Mouse (Mus musculus): ENCODE data around the gene Pde9a. TPM values are rescaled to one million over a fixed set of nuclear protein-coding genes. Genes with fewer than 3 reads are reported as not detected.

Gene Pde9a
- polyA plus RNA-seq, 1 experiment, result 0.15 TPM

GRCm38 (mm10) chr17:31505013-31505412 lies 119.0 kb downstream of the Pde9a start:
- H3K36me3 ChIP-seq (ENCODE audit: control insufficient read depth, insufficient read depth), result peaks cover 81% of the 10 kb centered on the region
- no peaks in the 10 kb centered on the region for H3K27me3 ChIP-seq (ENCODE audit: control insufficient read depth, insufficient read depth, insufficient read length)
- no peak overlapping the region for H3K4me3 ChIP-seq (ENCODE audit: insufficient read depth, poor library complexity, severe bottlenecking)
- H3K79me2 ChIP-seq (ENCODE audit: control insufficient read depth, insufficient read depth), result peaks cover 50% of the 10 kb centered on the region
- H3K79me3 ChIP-seq (ENCODE audit: low read depth), result peaks cover 26% of the 10 kb centered on the region
- TF ChIP-seq USF1 (IDR thresholded peaks at IDR 0.05; ENCODE audit: low read depth) (no peak), MYOD1 (IDR thresholded peaks at IDR 0.05; ENCODE audit: control insufficient read depth, insufficient read length, low read depth) (no peak), MAX (IDR thresholded peaks at IDR 0.05) (no peak), FOSL1 (IDR thresholded peaks at IDR 0.05; ENCODE audit: insufficient read depth, low read length, poor library complexity, severe bottlenecking) (no peak), CTCF (IDR thresholded peaks at IDR 0.05; ENCODE audit: control insufficient read depth, insufficient read depth, insufficient read length) (no peak), MYOG (IDR thresholded peaks at IDR 0.05; ENCODE audit: control insufficient read depth, extremely low read depth, insufficient read length) (no peak), CEBPB (IDR thresholded peaks at IDR 0.05; ENCODE audit: low read depth) (no peak)
- no peak overlapping the region for H3ac ChIP-seq (ENCODE audit: control insufficient read depth, insufficient read length, low read depth)

GRCm38 (mm10) chr17:31506282-31506681 lies 120.3 kb downstream of the Pde9a start:
- H3K27me3 ChIP-seq (ENCODE audit: control insufficient read depth, insufficient read depth, insufficient read length), result no peaks in the 10 kb centered on the region
- no peak overlapping the region for H3ac ChIP-seq (ENCODE audit: control insufficient read depth, insufficient read length, low read depth)
- peaks cover 38% of the 10 kb centered on the region for H3K79me3 ChIP-seq (ENCODE audit: low read depth)
- H3K79me2 ChIP-seq (ENCODE audit: control insufficient read depth, insufficient read depth), result peaks cover 63% of the 10 kb centered on the region
- no peak overlapping the region for H3K4me3 ChIP-seq (ENCODE audit: insufficient read depth, poor library complexity, severe bottlenecking)
- H3K36me3 ChIP-seq (ENCODE audit: control insufficient read depth, insufficient read depth), result peaks cover 77% of the 10 kb centered on the region
- TF ChIP-seq CTCF (IDR thresholded peaks at IDR 0.05; ENCODE audit: control insufficient read depth, insufficient read depth, insufficient read length) (no peak), MAX (IDR thresholded peaks at IDR 0.05) (no peak), MYOG (IDR thresholded peaks at IDR 0.05; ENCODE audit: control insufficient read depth, extremely low read depth, insufficient read length) (no peak), CEBPB (IDR thresholded peaks at IDR 0.05; ENCODE audit: low read depth) (no peak), FOSL1 (IDR thresholded peaks at IDR 0.05; ENCODE audit: insufficient read depth, low read length, poor library complexity, severe bottlenecking) (no peak)

GRCm38 (mm10) chr17:31510944-31511343 lies 124.9 kb downstream of the Pde9a start:
- H3K27me3 ChIP-seq (ENCODE audit: control insufficient read depth, insufficient read depth, insufficient read length), result no peaks in the 10 kb centered on the region
- H3K4me3 ChIP-seq (ENCODE audit: insufficient read depth, poor library complexity, severe bottlenecking), result peak overlapping the region; percentile 84
- peaks cover 41% of the 10 kb centered on the region for H3K36me3 ChIP-seq (ENCODE audit: control insufficient read depth, insufficient read depth)
- peaks cover 54% of the 10 kb centered on the region for H3K79me2 ChIP-seq (ENCODE audit: control insufficient read depth, insufficient read depth)
- no peak overlapping the region for H3ac ChIP-seq (ENCODE audit: control insufficient read depth, insufficient read length, low read depth)
- no peak for TF ChIP-seq MYOD1 (IDR thresholded peaks at IDR 0.05; ENCODE audit: control insufficient read depth, insufficient read length, low read depth)
- TF ChIP-seq MAX (IDR thresholded peaks at IDR 0.05), result no peak
- TF ChIP-seq MYOG (IDR thresholded peaks at IDR 0.05; ENCODE audit: control insufficient read depth, extremely low read depth, insufficient read length), result no peak
- no peak for TF ChIP-seq CEBPB (IDR thresholded peaks at IDR 0.05; ENCODE audit: low read depth)
- TF ChIP-seq USF1 (IDR thresholded peaks at IDR 0.05; ENCODE audit: low read depth), result no peak
- TF ChIP-seq FOSL1 (IDR thresholded peaks at IDR 0.05; ENCODE audit: insufficient read depth, low read length, poor library complexity, severe bottlenecking), result no peak
- TF ChIP-seq CTCF (IDR thresholded peaks at IDR 0.05; ENCODE audit: control insufficient read depth, insufficient read depth, insufficient read length), result no peak
- H3K79me3 ChIP-seq (ENCODE audit: low read depth), result peaks cover 39% of the 10 kb centered on the region

DNA sequence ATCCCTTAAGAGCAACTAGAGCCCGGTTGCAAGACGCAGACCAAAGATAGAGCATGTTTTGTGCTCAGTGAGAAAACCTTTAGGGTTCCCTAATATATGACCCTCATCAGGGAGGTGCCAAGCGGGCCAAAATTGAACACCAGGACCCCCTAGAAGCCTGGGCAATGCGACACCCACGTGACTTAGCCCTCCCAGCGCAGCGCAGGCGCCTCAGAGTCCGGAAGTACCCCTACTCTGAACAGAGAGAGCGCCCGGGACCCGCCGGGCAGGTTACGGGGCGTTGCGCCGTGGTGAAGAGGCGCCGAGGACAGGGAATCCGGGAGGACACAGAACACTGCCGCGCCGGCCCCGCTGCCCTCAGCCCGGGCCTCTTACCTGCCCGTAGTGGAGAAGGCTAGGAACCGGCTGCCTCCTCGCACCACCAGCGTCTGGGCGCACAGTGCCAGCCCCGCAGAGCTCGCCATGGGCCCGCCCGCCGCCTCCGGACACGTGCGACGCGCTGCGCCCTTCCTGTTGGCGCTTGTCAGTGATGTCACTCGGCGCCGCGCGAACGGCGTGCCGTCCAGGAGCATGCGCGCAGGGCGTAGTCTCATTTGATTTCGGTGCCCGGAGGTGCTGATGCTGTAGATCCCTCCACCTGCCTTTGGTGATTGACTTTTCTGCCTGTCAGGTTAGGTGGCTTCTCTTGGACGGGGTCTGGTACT lies 125.9 kb downstream of the Pde9a start:
- peak; percentile 83 for TF ChIP-seq USF1 (IDR thresholded peaks at IDR 0.05; ENCODE audit: low read depth)
- no peak for TF ChIP-seq CEBPB (IDR thresholded peaks at IDR 0.05; ENCODE audit: low read depth)
- TF ChIP-seq MAX (IDR thresholded peaks at IDR 0.05), result peak; percentile 97
- peaks cover 32% of the 10 kb centered on the region for H3K36me3 ChIP-seq (ENCODE audit: control insufficient read depth, insufficient read depth)
- peak overlapping the region; percentile 84 for H3K4me3 ChIP-seq (ENCODE audit: insufficient read depth, poor library complexity, severe bottlenecking)
- peaks cover 35% of the 10 kb centered on the region for H3K79me3 ChIP-seq (ENCODE audit: low read depth)
- peaks cover 49% of the 10 kb centered on the region for H3K79me2 ChIP-seq (ENCODE audit: control insufficient read depth, insufficient read depth)
- no peaks in the 10 kb centered on the region for H3K27me3 ChIP-seq (ENCODE audit: control insufficient read depth, insufficient read depth, insufficient read length)
- peak overlapping the region; percentile 91 for H3ac ChIP-seq (ENCODE audit: control insufficient read depth, insufficient read length, low read depth)

DNA sequence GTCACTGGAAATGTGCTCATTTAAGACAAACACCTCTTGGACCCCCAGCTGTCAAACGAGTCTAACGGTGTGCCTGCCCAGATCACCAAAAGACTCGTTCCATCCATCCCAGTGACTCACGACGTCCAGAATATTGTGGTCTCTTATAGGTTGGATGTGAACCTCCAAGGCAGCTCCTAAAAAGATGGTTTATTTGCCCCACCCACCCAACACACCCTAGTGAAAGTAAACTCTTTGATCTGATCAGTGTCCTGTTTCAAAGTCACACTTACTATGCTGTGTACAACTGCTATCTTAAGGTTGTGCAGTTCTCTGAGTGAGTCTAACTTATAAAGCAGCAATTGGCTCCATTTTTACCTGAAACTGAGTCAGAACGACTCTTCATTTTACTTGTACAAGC lies 126.6 kb downstream of the Pde9a start:
- Histone ChIP-seq H3K79me3 (ENCODE audit: low read depth) (peaks cover 28% of the 10 kb centered on the region), H3K36me3 (ENCODE audit: control insufficient read depth, insufficient read depth) (peaks cover 29% of the 10 kb centered on the region), H3K4me3 (ENCODE audit: insufficient read depth, poor library complexity, severe bottlenecking) (peak overlapping the region; percentile 84), H3ac (ENCODE audit: control insufficient read depth, insufficient read length, low read depth) (peak overlapping the region; percentile 91), H3K27me3 (ENCODE audit: control insufficient read depth, insufficient read depth, insufficient read length) (no peaks in the 10 kb centered on the region), H3K79me2 (ENCODE audit: control insufficient read depth, insufficient read depth) (peaks cover 44% of the 10 kb centered on the region)
- TF ChIP-seq MAX (IDR thresholded peaks at IDR 0.05) (no peak), USF1 (IDR thresholded peaks at IDR 0.05; ENCODE audit: low read depth) (no peak), CEBPB (IDR thresholded peaks at IDR 0.05; ENCODE audit: low read depth) (no peak), MYOD1 (IDR thresholded peaks at IDR 0.05; ENCODE audit: control insufficient read depth, insufficient read length, low read depth) (no peak), CTCF (IDR thresholded peaks at IDR 0.05; ENCODE audit: control insufficient read depth, insufficient read depth, insufficient read length) (no peak), MYOG (IDR thresholded peaks at IDR 0.05; ENCODE audit: control insufficient read depth, extremely low read depth, insufficient read length) (no peak), FOSL1 (IDR thresholded peaks at IDR 0.05; ENCODE audit: insufficient read depth, low read length, poor library complexity, severe bottlenecking) (no peak)

- H3K4me3 ChIP-seq (ENCODE audit: insufficient read depth, poor library complexity, severe bottlenecking), result no peak overlapping the region
- TF ChIP-seq MYOD1 (IDR thresholded peaks at IDR 0.05; ENCODE audit: control insufficient read depth, insufficient read length, low read depth) (no peak), FOSL1 (IDR thresholded peaks at IDR 0.05; ENCODE audit: insufficient read depth, low read length, poor library complexity, severe bottlenecking) (no peak)
These were observed 128.7 kb downstream of the Pde9a start for GRCm38 (mm10) chr17:31514696-31515095.

More at GRCm38 (mm10) chr17:31514696-31515095, 128.7 kb downstream of the Pde9a start:
- H3K27me3 ChIP-seq (ENCODE audit: control insufficient read depth, insufficient read depth, insufficient read length), result no peaks in the 10 kb centered on the region
- no peak overlapping the region for H3ac ChIP-seq (ENCODE audit: control insufficient read depth, insufficient read length, low read depth)
- H3K79me2 ChIP-seq (ENCODE audit: control insufficient read depth, insufficient read depth), result peaks cover 23% of the 10 kb centered on the region
- peaks cover 20% of the 10 kb centered on the region for H3K79me3 ChIP-seq (ENCODE audit: low read depth)
- H3K36me3 ChIP-seq (ENCODE audit: control insufficient read depth, insufficient read depth), result peaks cover 10% of the 10 kb centered on the region
